Mouse (Mus musculus) C2C12 (cell line): Measurements from ENCODE around the gene Axin2. TPM values are rescaled to one million over a fixed set of nuclear protein-coding genes. Genes with fewer than 3 reads are reported as not detected.

Source experiments
- H3K27me3 ChIP-seq: one replicate; pipeline ENCODE4 v1.6.1; 2011; ENCODE audit not compliant: control insufficient read depth, insufficient read depth, insufficient read length
- H3K36me3 ChIP-seq: one replicate; pipeline ENCODE4 v1.6.1; 2011; ENCODE audit not compliant: control insufficient read depth, insufficient read depth
- H3K4me3 ChIP-seq: one replicate; pipeline ENCODE4 v1.5.1; 2011; ENCODE audit warnings: mild to moderate bottlenecking, control low read depth; ENCODE audit not compliant: poor library complexity, insufficient read depth, severe bottlenecking
- H3K79me2 ChIP-seq: one replicate; pipeline ENCODE4 v1.6.1; 2011; ENCODE audit not compliant: control insufficient read depth, insufficient read depth
- H3K79me3 ChIP-seq: one replicate; pipeline ENCODE4 v1.6.1; 2011; ENCODE audit warnings: low read depth, control low read depth
- H3ac ChIP-seq: one replicate; pipeline ENCODE3; 2011; ENCODE audit warnings: low read depth; ENCODE audit not compliant: control insufficient read depth, insufficient read length
- CEBPB ChIP-seq: IDR thresholded peaks from one replicate; pipeline ENCODE4 v1.6.1; 2011; ENCODE audit warnings: low read depth, mild to moderate bottlenecking, control low read depth, moderate library complexity
- CTCF ChIP-seq: IDR thresholded peaks from one replicate; pipeline ENCODE4 v1.5.1; 2011; ENCODE audit not compliant: control insufficient read depth, insufficient read depth, insufficient read length
- FOSL1 ChIP-seq: IDR thresholded peaks from one replicate; pipeline ENCODE4 v1.8.0; 2011; ENCODE audit warnings: mild to moderate bottlenecking, low read length; ENCODE audit not compliant: poor library complexity, insufficient read depth, severe bottlenecking
- MAX ChIP-seq: IDR thresholded peaks from one replicate; pipeline ENCODE4 v1.6.1; 2011; ENCODE audit warnings: mild to moderate bottlenecking, control low read depth
- MYOD1 ChIP-seq: IDR thresholded peaks from one replicate; pipeline ENCODE4 v1.6.1; 2011; ENCODE audit warnings: low read depth; ENCODE audit not compliant: control insufficient read depth, insufficient read length
- MYOG ChIP-seq: IDR thresholded peaks from one replicate; pipeline ENCODE4 v1.6.1; 2011; ENCODE audit not compliant: control insufficient read depth, insufficient read length; ENCODE audit errors: extremely low read depth
- USF1 ChIP-seq: IDR thresholded peaks from one replicate; pipeline ENCODE4 v1.6.1; 2011; ENCODE audit warnings: low read depth, mild to moderate bottlenecking, control low read depth, moderate library complexity
- polyA plus RNA-seq: library from polyadenylated mRNA; unstranded; fragments of >200 nt; fragmentation: generic; extraction: Trizol; gene quantifications from one replicate; pipeline ENCODE4 v1.2.1, GENCODE M21; 2012; ENCODE audit warnings: missing spikeins

The Axin2 gene
- polyA plus RNA-seq, 1 experiment = 0.16 TPM

DNA sequence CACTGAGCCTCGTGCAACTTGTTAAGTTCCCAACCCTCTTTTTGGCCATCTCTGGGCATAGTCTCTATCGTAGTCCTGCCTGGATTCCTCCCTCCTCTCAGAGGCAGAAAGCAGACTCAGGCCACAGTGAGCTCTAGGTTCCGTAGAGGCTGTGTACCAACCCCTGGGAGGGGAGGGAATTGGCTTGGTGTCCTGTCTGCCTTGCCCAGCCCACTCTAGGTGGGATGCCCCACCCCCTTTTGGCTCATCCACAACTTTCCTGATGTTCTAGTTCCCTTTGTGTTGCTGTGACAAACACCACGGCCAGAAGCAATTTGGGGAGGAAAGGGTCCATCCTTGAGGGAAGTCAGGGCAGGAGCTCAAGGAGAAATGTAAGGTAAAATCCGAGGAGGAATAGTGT, 39.0 kb downstream of the Axin2 start:
- TF ChIP-seq FOSL1 (no peak), MYOG (no peak), CTCF (no peak), MAX (no peak), USF1 (no peak), MYOD1 (no peak), CEBPB (no peak)
- H3K4me3 ChIP-seq = no peak overlapping the region
- no peaks in the 10 kb centered on the region for H3K79me2 ChIP-seq
- H3ac ChIP-seq = no peak overlapping the region
- no peaks in the 10 kb centered on the region for H3K79me3 ChIP-seq
- H3K36me3 ChIP-seq = no peaks in the 10 kb centered on the region
- no peaks in the 10 kb centered on the region for H3K27me3 ChIP-seq

- no peaks in the 10 kb centered on the region for H3K79me2 ChIP-seq
- H3K4me3 ChIP-seq = no peak overlapping the region
- no peaks in the 10 kb centered on the region for H3K36me3 ChIP-seq
- no peak for TF ChIP-seq CEBPB
- TF ChIP-seq CTCF = no peak
- no peaks in the 10 kb centered on the region for H3K79me3 ChIP-seq
- no peaks in the 10 kb centered on the region for H3K27me3 ChIP-seq
- no peak overlapping the region for H3ac ChIP-seq
Observed at GRCm38 (mm10) chr11:108961651-108962065, 41.5 kb downstream of the Axin2 start.

DNA sequence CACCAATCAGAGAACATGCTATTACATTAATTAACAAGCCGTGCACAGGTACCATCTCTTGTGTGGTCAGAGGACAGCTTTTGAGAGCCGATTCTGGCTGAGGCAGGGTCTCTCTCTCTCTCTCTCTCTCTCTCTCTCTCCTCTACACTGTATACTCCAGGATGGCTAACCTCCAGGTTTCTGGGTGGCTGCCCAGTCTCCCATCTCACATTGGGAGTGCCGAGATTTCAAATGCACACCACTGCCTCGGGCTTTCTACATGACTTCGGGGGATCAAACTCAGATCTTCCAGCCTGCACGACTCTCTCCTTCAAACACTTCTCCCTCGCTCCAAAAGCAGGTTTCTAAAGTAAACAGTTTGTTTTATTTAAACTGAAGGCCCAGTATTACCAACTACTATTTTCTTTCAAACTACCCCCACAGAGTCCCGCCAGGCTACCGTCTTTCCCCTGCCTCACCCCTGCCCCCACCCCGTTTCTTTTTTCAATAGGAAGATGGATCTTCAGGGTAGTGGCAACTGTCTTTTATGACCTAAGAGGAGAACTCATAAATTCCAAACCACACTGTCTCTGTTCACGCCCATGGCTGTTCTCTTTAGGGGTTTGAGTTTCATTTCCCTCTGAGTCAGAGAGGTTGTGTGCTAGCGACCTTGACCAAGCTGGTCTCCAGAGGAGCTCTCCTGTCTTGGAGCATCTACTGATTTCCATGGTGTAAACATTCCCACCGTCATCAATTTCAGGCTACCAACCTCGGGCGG, 43.5 kb downstream of the Axin2 start:
- Histone ChIP-seq H3ac (no peak overlapping the region), H3K4me3 (no peak overlapping the region), H3K27me3 (no peaks in the 10 kb centered on the region), H3K79me3 (no peaks in the 10 kb centered on the region), H3K79me2 (no peaks in the 10 kb centered on the region), H3K36me3 (no peaks in the 10 kb centered on the region)
- TF ChIP-seq MAX (no peak), USF1 (no peak), FOSL1 (no peak), MYOG (no peak)

DNA sequence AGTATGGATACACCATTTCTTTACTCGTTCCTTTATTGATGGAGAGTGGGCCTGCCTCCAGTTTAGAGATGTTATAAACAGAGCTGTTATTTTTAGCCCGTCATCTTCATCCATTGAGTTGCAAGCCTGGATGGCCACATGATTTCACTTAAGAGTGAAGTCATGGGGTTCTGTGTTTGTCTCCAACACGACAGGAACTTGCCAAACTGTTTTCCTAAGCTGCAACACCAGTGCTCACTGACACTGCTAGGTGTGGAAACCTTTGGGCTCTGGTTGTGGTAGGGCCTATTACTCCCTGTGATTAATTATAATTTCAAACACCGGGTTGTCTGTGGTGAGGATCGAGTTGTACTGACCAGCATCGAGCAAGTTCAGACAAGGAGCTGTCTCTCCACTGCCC, 45.6 kb downstream of the Axin2 start:
- TF ChIP-seq USF1 = no peak
- no peak for TF ChIP-seq MYOD1
- no peak for TF ChIP-seq MAX
- TF ChIP-seq FOSL1 = no peak
- TF ChIP-seq CEBPB = no peak
- TF ChIP-seq MYOG = no peak
- TF ChIP-seq CTCF = no peak
- Histone ChIP-seq H3K27me3 (no peaks in the 10 kb centered on the region), H3K4me3 (no peak overlapping the region), H3ac (no peak overlapping the region), H3K36me3 (no peaks in the 10 kb centered on the region), H3K79me2 (no peaks in the 10 kb centered on the region), H3K79me3 (no peaks in the 10 kb centered on the region)

DNA sequence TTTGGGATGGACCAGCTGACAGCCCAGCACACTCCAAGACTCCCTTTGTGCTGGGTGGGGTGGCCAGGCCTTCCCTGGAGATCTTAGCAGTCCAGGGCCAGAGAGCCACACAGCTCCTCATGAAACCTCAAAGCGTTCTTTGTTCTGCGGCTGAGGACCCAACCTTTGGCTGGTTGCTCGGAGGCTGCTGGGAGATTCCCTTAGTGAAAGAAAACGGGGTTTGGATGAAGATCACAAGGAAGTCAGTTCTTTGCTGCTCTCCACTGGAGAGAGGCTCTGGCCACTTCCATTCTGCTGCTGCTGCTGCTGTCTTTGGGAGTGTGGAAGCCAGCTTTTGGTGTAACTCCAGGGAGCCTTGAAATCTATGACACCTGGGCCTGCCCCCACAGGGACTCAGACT, 53.3 kb downstream of the Axin2 start:
- H3K79me2 ChIP-seq = no peaks in the 10 kb centered on the region
- H3K27me3 ChIP-seq = peaks cover 5% of the 10 kb centered on the region
- TF ChIP-seq MAX = no peak
- TF ChIP-seq USF1 = no peak
- TF ChIP-seq CEBPB = no peak
- no peak for TF ChIP-seq MYOD1
- TF ChIP-seq FOSL1 = no peak
- no peak for TF ChIP-seq MYOG
- TF ChIP-seq CTCF = no peak
- H3K79me3 ChIP-seq = no peaks in the 10 kb centered on the region
- no peaks in the 10 kb centered on the region for H3K36me3 ChIP-seq
- no peak overlapping the region for H3ac ChIP-seq
- H3K4me3 ChIP-seq = no peak overlapping the region

- no peak for TF ChIP-seq MAX
- TF ChIP-seq FOSL1 = no peak
- no peak for TF ChIP-seq MYOD1
- TF ChIP-seq CTCF = no peak
- no peak for TF ChIP-seq USF1
- TF ChIP-seq CEBPB = no peak
- no peak for TF ChIP-seq MYOG
- Histone ChIP-seq H3K79me2 (no peaks in the 10 kb centered on the region), H3ac (no peak overlapping the region), H3K27me3 (peaks cover 5% of the 10 kb centered on the region), H3K36me3 (no peaks in the 10 kb centered on the region), H3K79me3 (no peaks in the 10 kb centered on the region), H3K4me3 (no peak overlapping the region)
Observed at GRCm38 (mm10) chr11:108973866-108974265, 53.7 kb downstream of the Axin2 start.
